Mouse (Mus musculus) stomach, adult 2 months (tissue): ENCODE data around the gene Gm8165. TPM values are rescaled to one million over a fixed set of nuclear protein-coding genes. Genes with fewer than 3 reads are reported as not detected.

ENCODE experiments used
- polyA plus RNA-seq: library from polyadenylated mRNA; depleted of rRNA; stranded (reverse); fragments of >200 nt; gene quantifications from 2 replicates; pipeline ENCODE4 v1.2.3, GENCODE M21; 2012; rRNA removed

Gene Gm8165
- not detected in 2 replicates for polyA plus RNA-seq

GRCm38 (mm10) chr14:43677099-43677498 lies at the start of gene Gm8165:
Gene Gm8165 (minus strand): TSS chr14:43677199.

GRCm38 (mm10) chr14:43697621-43698020 lies 20.6 kb upstream of the Gm8165 start, which contains the start of gene Gm7324:
Gene Gm7324 (plus strand): TSS chr14:43697828.

Other genes with a start within 250 kb of the Gm8165 start
- gene Gm5799, start 133.6 kb downstream of the Gm8165 start, polyA plus RNA-seq: not detected in 2 replicates
- gene Gm17654, start 98.1 kb downstream of the Gm8165 start, polyA plus RNA-seq: not detected in 2 replicates
- not detected in 2 replicates for gene Gm10375, start 69.2 kb downstream of the Gm8165 start, polyA plus RNA-seq
- gene Gm7324, start 20.6 kb upstream of the Gm8165 start, polyA plus RNA-seq: 0.14 TPM in 1 of 2 replicates, not detected in the other
- gene Gm16506, start 50.3 kb upstream of the Gm8165 start, polyA plus RNA-seq: not detected in 2 replicates
- gene Gm6526, start 70.7 kb upstream of the Gm8165 start, polyA plus RNA-seq: not detected in 2 replicates
- gene Gm8180, start 107.5 kb upstream of the Gm8165 start, polyA plus RNA-seq: not detected in 2 replicates
- not detected in 2 replicates for gene Ear1, start 198.3 kb upstream of the Gm8165 start, polyA plus RNA-seq
- not detected in 2 replicates for gene Ear10, start 246.4 kb upstream of the Gm8165 start, polyA plus RNA-seq
- 0.09 and 0.16 TPM in 2 replicates for gene Gm8113, start 248.2 kb upstream of the Gm8165 start, polyA plus RNA-seq